Mouse (Mus musculus) frontal cortex, adult 2 months (tissue): ENCODE data around the gene 4932438H23Rik. TPM values are rescaled to one million over a fixed set of nuclear protein-coding genes. Genes with fewer than 3 reads are reported as not detected.
"Not testable (repeated sequence)": the region's sequence is repeated elsewhere in the genome, so short reads cannot be mapped to it uniquely, and the experiment has no call there.

Experiments used
- DNase-seq, 2 experiments: peaks; one replicate each; pipeline ENCODE4 v3.0.0; 2022; ENCODE audit warnings: low spot score in 1 of 2; ENCODE audit errors: extremely low spot score in 1 of 2
- polyA plus RNA-seq: library from polyadenylated mRNA; depleted of rRNA; stranded (reverse); fragments of >200 nt; gene quantifications from 2 replicates; pipeline ENCODE4 v1.2.3, GENCODE M21; 2012

4932438H23Rik gene
- polyA plus RNA-seq, 1 experiment = 1.6 TPM

GRCm38 (mm10) chr16:91100484-91100883, 5.6 kb upstream of the 4932438H23Rik start:
- DNase-seq = no peak

DNA sequence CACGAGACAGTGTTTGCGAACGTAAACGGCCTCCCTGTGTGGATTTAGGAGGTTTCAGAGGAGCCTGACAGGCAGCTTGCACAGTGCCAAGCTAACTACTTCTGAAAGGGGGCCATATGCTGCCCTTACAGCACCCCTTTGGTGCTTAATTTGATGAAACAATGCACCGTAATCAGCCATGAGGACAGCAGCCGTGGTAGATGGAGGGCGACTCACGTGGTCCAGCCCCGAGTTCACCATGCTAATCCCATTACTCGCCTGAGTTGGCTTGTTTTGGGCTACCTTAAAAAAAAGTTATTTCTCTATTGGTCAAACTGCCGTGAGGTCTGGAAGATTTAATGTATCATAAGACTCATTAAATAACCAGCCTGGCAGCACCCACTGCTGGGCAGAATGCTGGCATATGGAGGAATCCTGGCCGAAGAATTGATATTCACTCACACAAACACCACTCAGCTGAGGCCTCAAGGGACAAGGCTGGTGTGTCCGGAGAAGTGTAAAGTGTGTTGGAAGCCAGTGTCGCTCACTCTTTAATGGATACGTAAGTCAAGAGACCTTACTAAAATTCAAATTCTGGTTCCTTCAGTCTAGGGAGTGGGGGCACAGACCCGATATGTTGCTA, 4.6 kb upstream of the 4932438H23Rik start:
- no peak for DNase-seq

- DNase-seq = no peak
Observed at GRCm38 (mm10) chr16:91097858-91098257, 2.9 kb upstream of the 4932438H23Rik start.

GRCm38 (mm10) chr16:91096984-91097506, 2.1 kb upstream of the 4932438H23Rik start:
- DNase-seq = no peak

GRCm38 (mm10) chr16:91096016-91096415, 1.1 kb upstream of the 4932438H23Rik start:
- no peak for DNase-seq

DNA sequence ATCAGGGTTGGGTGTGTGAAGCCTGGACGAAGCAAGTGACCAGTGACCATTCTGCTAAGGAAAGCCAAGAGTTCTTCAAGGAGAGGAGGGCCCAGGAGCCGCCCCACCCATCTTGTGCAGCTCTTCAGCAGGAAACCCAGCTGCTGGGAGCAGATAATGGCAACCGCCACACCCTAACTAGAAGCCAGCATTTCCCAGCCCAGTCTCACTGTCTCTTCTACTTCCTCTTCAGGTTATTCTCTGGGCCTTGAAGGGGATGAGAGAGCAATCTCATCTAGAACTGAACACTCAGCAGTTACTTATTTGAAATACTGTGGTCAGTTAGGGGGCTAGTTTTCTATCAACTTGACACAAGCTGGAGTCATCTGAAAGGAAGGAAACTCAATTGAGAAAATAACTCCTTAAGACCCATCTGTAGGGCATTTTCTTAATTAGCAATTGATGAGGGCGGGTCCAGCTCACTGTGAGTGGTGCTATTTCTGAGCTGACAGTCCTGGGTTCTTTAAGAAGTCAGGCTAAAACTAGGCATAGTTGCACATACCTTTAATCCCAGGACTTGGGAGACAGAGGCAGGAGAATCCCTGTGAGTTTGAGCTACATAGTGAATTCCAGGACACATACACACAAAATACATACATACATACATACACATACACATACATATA, 8.1 kb downstream of the 4932438H23Rik start:
- DNase-seq = no peak

DNA sequence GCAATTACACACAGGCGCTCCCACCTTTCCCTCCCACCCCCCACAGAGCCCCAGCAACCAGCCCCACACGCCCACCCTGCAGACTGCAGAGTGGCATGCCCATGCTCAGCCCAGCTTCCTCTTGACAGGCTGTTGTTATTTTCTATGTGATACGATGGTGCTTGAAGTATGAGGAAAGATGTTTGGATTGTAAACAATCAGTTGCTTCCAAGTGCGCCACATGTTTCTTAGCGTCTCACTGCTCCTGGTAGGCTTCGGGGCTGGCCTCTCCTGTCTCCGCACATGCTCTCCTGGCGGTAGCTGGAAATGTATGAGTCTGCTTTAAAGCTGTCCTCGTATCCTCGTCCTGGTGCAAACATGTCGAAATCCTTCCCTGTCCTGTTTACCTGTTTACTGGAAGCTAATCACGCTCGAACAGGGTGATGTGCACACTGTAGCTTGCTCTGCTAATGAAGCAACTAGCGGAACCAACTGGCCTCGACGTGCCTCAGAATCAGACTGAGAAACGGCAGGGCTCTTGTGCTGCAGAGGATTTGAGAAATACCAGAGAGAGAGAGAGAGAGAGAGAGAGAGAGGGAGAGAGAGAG, 9.6 kb downstream of the 4932438H23Rik start:
- DNase-seq = no peak

- no peak for DNase-seq
Observed at GRCm38 (mm10) chr16:91084307-91085238, 10.3 kb downstream of the 4932438H23Rik start.

GRCm38 (mm10) chr16:91083002-91083646, 11.8 kb downstream of the 4932438H23Rik start:
- DNase-seq = no peak

GRCm38 (mm10) chr16:91081508-91081907, 13.4 kb downstream of the 4932438H23Rik start:
- peak; percentile 67 to 92 for DNase-seq

- DNase-seq = peak in 1 of 2 experiments; percentile 27
Observed at GRCm38 (mm10) chr16:91076180-91076579, 18.7 kb downstream of the 4932438H23Rik start.

DNA sequence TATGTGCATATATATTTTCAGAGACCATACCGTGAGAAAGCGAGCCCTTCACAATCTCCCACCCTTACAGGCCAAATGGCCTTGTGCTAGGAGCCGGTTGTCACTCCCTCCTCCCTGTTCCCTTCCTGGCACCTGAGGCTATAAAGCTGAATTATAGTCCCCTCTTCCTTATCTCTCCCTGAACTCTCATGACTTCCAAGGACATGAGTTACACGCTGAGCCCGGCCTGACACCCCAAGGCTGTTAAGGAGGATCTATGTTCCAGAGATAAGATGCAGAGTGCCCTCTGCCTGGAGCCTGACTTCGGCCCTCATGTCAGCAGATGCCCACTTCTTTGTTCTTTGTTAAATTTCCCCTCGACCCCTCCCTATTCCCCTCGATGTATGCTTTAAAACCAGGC, 19.5 kb downstream of the 4932438H23Rik start:
- DNase-seq = not testable (repeated sequence)

- peak; percentile 80 to 96 for DNase-seq
Observed at GRCm38 (mm10) chr16:91073163-91073892, 21.6 kb downstream of the 4932438H23Rik start.

DNA sequence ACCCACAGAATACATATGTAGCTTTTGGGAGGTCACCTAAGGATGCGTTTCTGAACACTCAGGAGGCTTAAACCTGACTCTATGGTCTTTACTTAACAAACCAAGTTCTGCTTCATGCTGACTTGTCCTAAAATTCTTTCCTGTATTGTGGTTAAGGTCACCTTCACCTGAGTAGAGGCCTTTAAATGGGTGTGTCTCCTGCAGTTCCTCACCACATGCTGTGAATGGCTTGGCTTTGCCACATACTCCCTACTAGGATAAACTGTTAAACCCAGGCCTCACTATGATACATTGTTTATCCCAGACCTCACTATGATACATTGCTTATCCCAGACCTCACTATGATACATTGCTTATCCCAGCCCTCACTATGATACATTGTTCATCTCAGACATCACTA, 22.7 kb downstream of the 4932438H23Rik start:
- no peak for DNase-seq

- DNase-seq = peak in 1 of 2 experiments; percentile 34
Observed at GRCm38 (mm10) chr16:91068969-91069368, 26.0 kb downstream of the 4932438H23Rik start.

DNA sequence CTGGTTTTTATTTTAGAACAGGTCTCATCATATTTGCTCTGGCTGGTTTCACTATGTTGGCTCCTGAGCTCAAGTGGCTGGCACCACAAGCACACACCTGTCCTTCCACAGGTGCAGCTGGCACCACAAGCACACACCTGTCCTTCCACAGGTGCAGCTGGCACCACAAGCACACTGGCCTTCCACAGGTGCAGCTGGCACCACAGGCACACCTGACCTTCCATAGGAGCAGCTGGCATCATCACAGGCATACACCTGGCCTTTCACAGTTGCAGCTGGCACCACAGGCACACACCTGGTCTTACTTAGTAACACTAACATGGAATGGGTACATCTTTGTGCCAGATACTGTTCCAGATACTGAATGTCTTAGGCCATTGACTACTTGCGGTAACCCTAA, 27.8 kb downstream of the 4932438H23Rik start:
- DNase-seq = no peak

DNA sequence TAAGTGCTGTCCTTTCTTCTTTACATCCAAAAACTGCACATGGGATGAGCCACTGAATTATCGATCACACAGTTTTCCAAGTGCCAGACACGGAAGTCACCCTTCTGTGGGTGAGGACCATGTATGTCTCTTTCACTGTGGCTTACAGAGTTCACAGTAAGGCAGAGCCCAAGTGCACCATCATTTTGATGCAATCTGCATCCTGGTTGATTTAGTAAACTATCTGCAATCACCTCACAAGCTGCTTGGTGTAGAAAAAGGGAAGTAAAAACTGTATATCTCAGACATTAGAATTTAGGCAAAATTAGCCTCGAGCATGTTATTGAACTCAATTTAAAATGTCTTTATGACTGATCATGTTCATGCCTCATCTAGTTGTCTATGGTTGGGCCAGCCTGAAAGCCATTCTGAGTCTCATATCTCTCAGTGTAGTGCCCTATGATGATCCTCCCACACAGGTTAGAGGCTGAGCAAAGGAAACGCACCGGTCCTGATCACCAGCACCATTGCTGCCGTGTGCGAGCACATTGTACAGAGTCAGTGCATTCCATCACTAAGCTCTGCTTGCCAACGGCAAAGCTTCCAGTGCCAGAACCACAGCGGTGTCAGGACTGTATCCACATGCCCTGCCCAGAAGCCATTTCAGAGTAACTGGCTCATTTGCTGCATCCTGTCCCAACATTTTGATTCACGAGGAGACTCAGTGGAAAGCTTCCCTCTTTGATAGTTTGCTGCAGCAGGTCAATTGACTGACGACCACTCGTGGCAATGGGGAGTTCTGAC, 30.1 kb downstream of the 4932438H23Rik start:
- no peak for DNase-seq

DNA sequence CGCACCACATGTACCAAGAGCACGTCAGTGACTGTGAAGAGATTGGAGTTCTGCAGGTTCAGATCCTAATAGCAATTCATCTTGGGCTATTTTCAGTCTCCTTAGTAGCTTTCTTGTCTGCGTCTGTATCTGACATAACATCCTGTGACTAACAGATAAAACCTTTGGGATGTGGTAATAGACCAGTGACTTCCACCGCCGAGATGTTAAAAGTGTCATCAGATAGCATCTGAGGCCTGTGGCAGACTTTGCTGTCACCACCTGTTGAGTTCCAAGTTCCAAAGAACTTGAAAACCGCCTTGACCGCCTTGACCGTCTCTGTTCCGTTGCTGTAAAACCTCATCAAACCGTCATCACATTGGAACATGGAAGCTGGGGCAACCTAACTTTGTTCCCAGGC, 31.1 kb downstream of the 4932438H23Rik start:
- DNase-seq = no peak
